Mouse (Mus musculus): ENCODE measurements around the gene Cbr2. TPM values are rescaled to one million over a fixed set of nuclear protein-coding genes. Genes with fewer than 3 reads are reported as not detected.
A peak's percentile ranks its signal among the peaks of the same experiment; 100 is the strongest.

Cbr2 gene
- total and polyA plus RNA-seq, 3 experiments: not detected

DNA sequence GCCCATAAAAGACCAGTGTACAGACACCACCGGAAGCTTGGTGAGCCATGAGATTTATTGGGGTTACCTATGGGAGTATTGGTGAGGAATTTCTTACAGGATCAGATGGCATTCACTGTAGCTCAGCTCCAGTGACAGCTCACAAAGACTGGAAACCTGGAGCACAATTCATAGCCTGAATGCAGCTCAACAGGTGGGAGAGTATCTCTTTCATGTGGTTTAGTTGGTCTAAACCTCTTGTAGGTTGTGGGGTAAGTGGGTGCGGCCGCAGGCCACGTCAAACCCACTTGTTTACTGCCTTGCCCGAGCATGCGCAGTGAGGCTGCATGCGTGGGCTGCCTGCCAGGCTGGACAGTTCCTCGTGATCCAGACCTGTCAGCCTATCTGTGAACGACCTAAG, 28.3 kb upstream of the Cbr2 start:
- DNase-seq (ENCODE audit: low spot score) (no peak), ATAC-seq (ENCODE audit: extremely low read depth, insufficient number of reproducible peaks, low FRiP score, poor library complexity, severe bottlenecking) (no peak)
- peaks cover 47% of the 10 kb centered on the region for H3K9me3 ChIP-seq (replicated peaks)
- no peaks in the 10 kb centered on the region for H3K4me1 ChIP-seq (ENCODE audit: insufficient read depth, low read depth, low read length)
- TF ChIP-seq TAL1 (conservative IDR thresholded peaks at IDR 0.05; ENCODE audit: low read depth, low read length): no peak
- TF ChIP-seq CTCF (IDR thresholded peaks at IDR 0.05; ENCODE audit: low read depth, low read length): no peak
- TF ChIP-seq POLR2AphosphoS5 (IDR thresholded peaks at IDR 0.05; ENCODE audit: insufficient replicate concordance, low read depth, low read length): no peak
- TF ChIP-seq GATA1 (IDR thresholded peaks at IDR 0.05; ENCODE audit: borderline replicate concordance, low read length): no peak
- TF ChIP-seq GATA2 (IDR thresholded peaks at IDR 0.05; ENCODE audit: borderline replicate concordance, low read depth, low read length): no peak
- no peak overlapping the region for H3K4me3 ChIP-seq (ENCODE audit: low read depth, low read length)
- peaks cover 14% of the 10 kb centered on the region for H3K27me3 ChIP-seq (ENCODE audit: insufficient read depth, low read length)
- no peaks in the 10 kb centered on the region for H3K36me3 ChIP-seq (replicated peaks)

GRCm38 (mm10) chr11:120751606-120752005, 19.7 kb upstream of the Cbr2 start:
- TF ChIP-seq CTCF (IDR thresholded peaks at IDR 0.05; ENCODE audit: low read depth, low read length) (no peak), GATA1 (IDR thresholded peaks at IDR 0.05; ENCODE audit: borderline replicate concordance, low read length) (no peak)
- DNase-seq (ENCODE audit: low spot score) (no peak), ATAC-seq (ENCODE audit: extremely low read depth, insufficient number of reproducible peaks, low FRiP score, poor library complexity, severe bottlenecking) (no peak)
- H3K4me3 ChIP-seq (ENCODE audit: low read depth, low read length): no peak overlapping the region
- H3K27me3 ChIP-seq (ENCODE audit: insufficient read depth, low read length): peaks cover 9% of the 10 kb centered on the region; the same call in 1 of the 2 replicates
- H3K36me3 ChIP-seq (replicated peaks): no peaks in the 10 kb centered on the region
- H3K4me1 ChIP-seq (ENCODE audit: insufficient read depth, low read depth, low read length): no peaks in the 10 kb centered on the region
- H3K9me3 ChIP-seq (replicated peaks): peaks cover 5% of the 10 kb centered on the region

- no peak for TF ChIP-seq GATA2 (IDR thresholded peaks at IDR 0.05; ENCODE audit: borderline replicate concordance, low read depth, low read length)
- peak; percentile 45 for TF ChIP-seq CTCF (IDR thresholded peaks at IDR 0.05; ENCODE audit: low read depth, low read length)
- Histone ChIP-seq H3K9me3 (replicated peaks) (no peaks in the 10 kb centered on the region), H3K4me1 (ENCODE audit: insufficient read depth, low read depth, low read length) (no peaks in the 10 kb centered on the region), H3K36me3 (replicated peaks) (no peaks in the 10 kb centered on the region), H3K27me3 (ENCODE audit: insufficient read depth, low read length) (peaks cover 12% of the 10 kb centered on the region; the same call in 1 of the 2 replicates), H3K4me3 (ENCODE audit: low read depth, low read length) (no peak overlapping the region)
- DNase-seq (ENCODE audit: low spot score) (peak; percentile 38), ATAC-seq (ENCODE audit: extremely low read depth, insufficient number of reproducible peaks, low FRiP score, poor library complexity, severe bottlenecking) (no peak)
Observed at GRCm38 (mm10) chr11:120749430-120749829, 17.5 kb upstream of the Cbr2 start.

DNA sequence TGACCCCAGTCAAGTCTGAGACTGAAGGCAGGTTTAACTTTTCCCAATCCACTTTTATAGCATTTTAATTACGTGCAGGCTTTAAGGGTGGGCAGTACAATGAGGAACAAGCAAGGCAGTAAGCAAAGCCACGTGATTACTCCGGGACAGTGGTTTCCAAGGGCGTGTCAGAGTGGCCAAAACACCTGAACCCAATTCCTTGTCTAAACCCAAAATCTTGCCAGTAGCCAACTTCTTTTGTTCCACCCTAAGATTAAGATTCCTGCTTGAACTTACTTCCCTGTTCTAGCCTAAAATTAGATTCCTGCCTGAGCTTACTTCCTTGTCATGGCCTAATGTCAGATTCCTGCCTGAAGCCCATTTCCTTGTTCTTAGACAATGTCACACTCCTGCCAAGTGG, 16.1 kb upstream of the Cbr2 start:
- Histone ChIP-seq H3K36me3 (replicated peaks) (no peaks in the 10 kb centered on the region), H3K9me3 (replicated peaks) (no peaks in the 10 kb centered on the region), H3K27me3 (ENCODE audit: insufficient read depth, low read length) (peaks cover 13% of the 10 kb centered on the region; the same call in 1 of the 2 replicates), H3K4me1 (ENCODE audit: insufficient read depth, low read depth, low read length) (no peaks in the 10 kb centered on the region), H3K4me3 (ENCODE audit: low read depth, low read length) (no peak overlapping the region)
- no peak for ATAC-seq (ENCODE audit: extremely low read depth, insufficient number of reproducible peaks, low FRiP score, poor library complexity, severe bottlenecking)
- TF ChIP-seq GATA1 (IDR thresholded peaks at IDR 0.05; ENCODE audit: borderline replicate concordance, low read length) (no peak), TAL1 (conservative IDR thresholded peaks at IDR 0.05; ENCODE audit: low read depth, low read length) (no peak), GATA2 (IDR thresholded peaks at IDR 0.05; ENCODE audit: borderline replicate concordance, low read depth, low read length) (no peak), POLR2AphosphoS5 (IDR thresholded peaks at IDR 0.05; ENCODE audit: insufficient replicate concordance, low read depth, low read length) (no peak)
- no peak for DNase-seq (ENCODE audit: low spot score)

DNA sequence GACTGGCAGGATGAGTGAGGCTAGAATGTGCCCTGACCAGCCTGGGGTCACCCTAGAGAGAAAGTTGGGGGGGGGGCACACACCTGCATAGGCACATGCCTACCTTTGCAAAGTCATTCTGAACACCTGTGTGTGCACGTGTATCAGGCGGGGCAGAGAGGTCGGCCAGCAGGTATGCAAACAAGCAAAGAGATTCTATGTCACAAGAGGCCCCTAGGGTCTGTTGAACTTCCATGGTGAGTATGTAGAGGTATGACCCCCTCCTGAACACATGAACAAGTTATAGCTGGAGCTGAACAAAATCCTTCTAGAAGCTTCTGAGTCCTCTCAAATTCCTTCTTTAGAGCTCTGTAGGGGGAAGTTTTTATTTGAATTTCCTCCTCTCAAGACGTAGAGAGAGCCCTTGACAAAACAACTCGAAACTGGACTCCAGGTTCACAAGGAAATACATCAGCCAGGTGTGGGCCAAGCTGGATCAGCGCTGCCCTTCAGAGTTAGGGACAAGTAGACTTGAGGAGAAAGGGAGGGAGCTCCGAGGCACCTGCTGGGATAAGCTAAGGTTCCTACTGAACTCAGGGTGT, 12.3 kb upstream of the Cbr2 start:
- DNase-seq (ENCODE audit: low spot score): no peak
- H3K9me3 ChIP-seq (replicated peaks): no peaks in the 10 kb centered on the region
- no peak for ATAC-seq (ENCODE audit: extremely low read depth, insufficient number of reproducible peaks, low FRiP score, poor library complexity, severe bottlenecking)
- H3K36me3 ChIP-seq (replicated peaks): no peaks in the 10 kb centered on the region
- H3K4me3 ChIP-seq (ENCODE audit: low read depth, low read length): no peak overlapping the region
- H3K4me1 ChIP-seq (ENCODE audit: insufficient read depth, low read depth, low read length): no peaks in the 10 kb centered on the region
- H3K27me3 ChIP-seq (ENCODE audit: insufficient read depth, low read length): peaks cover 12% of the 10 kb centered on the region
- TF ChIP-seq TAL1 (conservative IDR thresholded peaks at IDR 0.05; ENCODE audit: low read depth, low read length) (no peak), CTCF (IDR thresholded peaks at IDR 0.05; ENCODE audit: low read depth, low read length) (no peak), GATA2 (IDR thresholded peaks at IDR 0.05; ENCODE audit: borderline replicate concordance, low read depth, low read length) (no peak)

DNA sequence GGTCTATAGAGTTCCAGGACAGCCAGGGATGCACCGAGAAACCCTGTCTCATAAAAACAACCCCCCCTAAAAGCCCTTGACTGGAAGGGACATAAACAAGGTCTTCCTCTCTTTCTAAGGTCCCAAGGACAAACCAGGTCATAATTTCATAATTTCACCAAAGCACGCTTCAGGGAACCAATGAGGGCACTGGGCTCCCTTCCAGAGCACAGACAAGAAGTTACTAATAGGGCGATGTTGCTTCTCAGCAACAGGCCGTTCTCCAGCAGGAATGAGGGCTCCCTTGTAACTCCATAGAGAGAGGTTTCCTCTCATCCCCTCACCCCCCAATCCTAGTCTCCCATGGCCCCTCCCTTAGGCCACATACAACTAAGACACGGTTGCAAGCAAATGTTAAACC, 9.1 kb upstream of the Cbr2 start:
- TF ChIP-seq GATA2 (IDR thresholded peaks at IDR 0.05; ENCODE audit: borderline replicate concordance, low read depth, low read length): no peak
- no peak for TF ChIP-seq GATA1 (IDR thresholded peaks at IDR 0.05; ENCODE audit: borderline replicate concordance, low read length)
- no peak for TF ChIP-seq POLR2AphosphoS5 (IDR thresholded peaks at IDR 0.05; ENCODE audit: insufficient replicate concordance, low read depth, low read length)
- TF ChIP-seq TAL1 (conservative IDR thresholded peaks at IDR 0.05; ENCODE audit: low read depth, low read length): no peak
- no peak for TF ChIP-seq CTCF (IDR thresholded peaks at IDR 0.05; ENCODE audit: low read depth, low read length)
- no peaks in the 10 kb centered on the region for H3K36me3 ChIP-seq (replicated peaks)
- H3K4me3 ChIP-seq (ENCODE audit: low read depth, low read length): no peak overlapping the region
- no peaks in the 10 kb centered on the region for H3K4me1 ChIP-seq (ENCODE audit: insufficient read depth, low read depth, low read length)
- peaks cover 16% of the 10 kb centered on the region for H3K27me3 ChIP-seq (ENCODE audit: insufficient read depth, low read length)
- ATAC-seq (ENCODE audit: extremely low read depth, insufficient number of reproducible peaks, low FRiP score, poor library complexity, severe bottlenecking) (no peak), DNase-seq (ENCODE audit: low spot score) (no peak)
- no peaks in the 10 kb centered on the region for H3K9me3 ChIP-seq (replicated peaks)

DNA sequence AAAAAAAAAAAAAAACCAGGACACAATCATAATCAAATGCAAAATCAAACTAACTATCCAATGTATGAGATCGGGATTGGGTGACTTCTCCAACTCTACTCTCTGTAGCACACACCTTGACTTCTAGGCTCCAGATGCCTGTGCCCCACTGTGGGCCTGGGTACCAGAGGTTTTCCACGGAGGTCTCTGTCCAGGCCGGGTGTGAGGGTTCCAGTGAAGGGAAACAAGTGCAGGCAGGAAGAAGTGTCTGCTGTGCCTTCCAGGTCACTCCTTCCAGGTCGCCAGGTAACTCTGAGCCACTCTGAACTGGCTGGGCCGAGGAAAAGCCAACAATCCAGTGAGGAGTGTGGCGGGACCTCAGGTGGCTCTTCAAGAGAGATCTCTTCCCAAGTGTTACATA, 4.5 kb upstream of the Cbr2 start:
- Histone ChIP-seq H3K36me3 (replicated peaks) (no peaks in the 10 kb centered on the region), H3K4me3 (ENCODE audit: low read depth, low read length) (no peak overlapping the region), H3K9me3 (replicated peaks) (peaks cover 2% of the 10 kb centered on the region; the same call in 1 of the 2 replicates), H3K27me3 (ENCODE audit: insufficient read depth, low read length) (peaks cover 33% of the 10 kb centered on the region), H3K4me1 (ENCODE audit: insufficient read depth, low read depth, low read length) (no peaks in the 10 kb centered on the region)
- DNase-seq (ENCODE audit: low spot score) (no peak), ATAC-seq (ENCODE audit: extremely low read depth, insufficient number of reproducible peaks, low FRiP score, poor library complexity, severe bottlenecking) (no peak)
- TF ChIP-seq GATA1 (IDR thresholded peaks at IDR 0.05; ENCODE audit: borderline replicate concordance, low read length) (no peak), TAL1 (conservative IDR thresholded peaks at IDR 0.05; ENCODE audit: low read depth, low read length) (no peak), POLR2AphosphoS5 (IDR thresholded peaks at IDR 0.05; ENCODE audit: insufficient replicate concordance, low read depth, low read length) (no peak), GATA2 (IDR thresholded peaks at IDR 0.05; ENCODE audit: borderline replicate concordance, low read depth, low read length) (no peak), CTCF (IDR thresholded peaks at IDR 0.05; ENCODE audit: low read depth, low read length) (no peak)

Data from G1E (cell line).